Mouse (Mus musculus): ENCODE results near the gene Irf6. TPM values are rescaled to one million over a fixed set of nuclear protein-coding genes. Genes with fewer than 3 reads are reported as not detected.

Gene Irf6
- polyA plus RNA-seq, 1 experiment from 2014 or later: not detected

GRCm38 (mm10) chr1:193169856-193170255 is 16.9 kb downstream of the Irf6 start:
- Histone ChIP-seq H3K4me3 (ENCODE audit: inconsistent target) (no peak overlapping the region), H3K36me3 (ENCODE audit: inconsistent target) (no peaks in the 10 kb centered on the region), H3K79me2 (ENCODE audit: inconsistent target) (no peaks in the 10 kb centered on the region), H3K27ac (no peak overlapping the region)
- WGBS (ENCODE audit: missing documents): 67% methylated on average over 2 of the region's 2 CpGs

- Histone ChIP-seq H3K36me3 (ENCODE audit: inconsistent target) (no peaks in the 10 kb centered on the region), H3K27ac (peak overlapping the region; percentile 82), H3K79me2 (ENCODE audit: inconsistent target) (no peaks in the 10 kb centered on the region), H3K4me3 (ENCODE audit: inconsistent target) (peak overlapping the region; percentile 82)
- under 1% methylated on average over 48 of the region's 48 CpGs for WGBS (ENCODE audit: missing documents)
Measured at GRCm38 (mm10) chr1:193172991-193173809, 20.3 kb downstream of the Irf6 start.

- Histone ChIP-seq H3K27ac (peak overlapping the region; percentile 82), H3K79me2 (ENCODE audit: inconsistent target) (no peaks in the 10 kb centered on the region), H3K4me3 (ENCODE audit: inconsistent target) (peak overlapping the region; percentile 82), H3K36me3 (ENCODE audit: inconsistent target) (no peaks in the 10 kb centered on the region)
- 12% methylated on average over 9 of the region's 9 CpGs for WGBS (ENCODE audit: missing documents)
Measured at GRCm38 (mm10) chr1:193173810-193174129, 20.9 kb downstream of the Irf6 start.

GRCm38 (mm10) chr1:193174143-193174733 is 21.3 kb downstream of the Irf6 start:
- WGBS (ENCODE audit: missing documents): 80% methylated on average over 13 of the region's 13 CpGs
- Histone ChIP-seq H3K4me3 (ENCODE audit: inconsistent target) (peak overlapping the region; percentile 82), H3K79me2 (ENCODE audit: inconsistent target) (no peaks in the 10 kb centered on the region), H3K36me3 (ENCODE audit: inconsistent target) (no peaks in the 10 kb centered on the region), H3K27ac (peak overlapping the region; percentile 82; the same call in 1 of the 2 replicates)

GRCm38 (mm10) chr1:193181104-193181503 is 28.2 kb downstream of the Irf6 start:
- Histone ChIP-seq H3K27ac (no peak overlapping the region), H3K36me3 (ENCODE audit: inconsistent target) (peaks cover 41% of the 10 kb centered on the region), H3K79me2 (ENCODE audit: inconsistent target) (no peaks in the 10 kb centered on the region), H3K4me3 (ENCODE audit: inconsistent target) (no peak overlapping the region)
- WGBS (ENCODE audit: missing documents): 73% methylated on average over 3 of the region's 3 CpGs

- Histone ChIP-seq H3K36me3 (ENCODE audit: inconsistent target) (peaks cover 63% of the 10 kb centered on the region; the same call in 1 of the 2 replicates), H3K79me2 (ENCODE audit: inconsistent target) (no peaks in the 10 kb centered on the region), H3K4me3 (ENCODE audit: inconsistent target) (no peak overlapping the region), H3K27ac (no peak overlapping the region)
- WGBS (ENCODE audit: missing documents): 96% methylated on average over 6 of the region's 6 CpGs
Measured at GRCm38 (mm10) chr1:193188257-193188656, 35.3 kb downstream of the Irf6 start.

GRCm38 (mm10) chr1:193189151-193189621 is 36.3 kb downstream of the Irf6 start:
- 91% methylated on average over 7 of the region's 9 CpGs for WGBS (ENCODE audit: missing documents)
- Histone ChIP-seq H3K4me3 (ENCODE audit: inconsistent target) (no peak overlapping the region), H3K27ac (no peak overlapping the region), H3K36me3 (ENCODE audit: inconsistent target) (peaks cover 68% of the 10 kb centered on the region), H3K79me2 (ENCODE audit: inconsistent target) (no peaks in the 10 kb centered on the region)

- H3K4me3 ChIP-seq (ENCODE audit: inconsistent target): no peak overlapping the region
- WGBS (ENCODE audit: missing documents): 67% methylated on average over 3 of the region's 3 CpGs
- no peaks in the 10 kb centered on the region for H3K79me2 ChIP-seq (ENCODE audit: inconsistent target)
- H3K27ac ChIP-seq: no peak overlapping the region
- H3K36me3 ChIP-seq (ENCODE audit: inconsistent target): peaks cover 67% of the 10 kb centered on the region
Measured at GRCm38 (mm10) chr1:193189771-193190170, 36.9 kb downstream of the Irf6 start.

DNA sequence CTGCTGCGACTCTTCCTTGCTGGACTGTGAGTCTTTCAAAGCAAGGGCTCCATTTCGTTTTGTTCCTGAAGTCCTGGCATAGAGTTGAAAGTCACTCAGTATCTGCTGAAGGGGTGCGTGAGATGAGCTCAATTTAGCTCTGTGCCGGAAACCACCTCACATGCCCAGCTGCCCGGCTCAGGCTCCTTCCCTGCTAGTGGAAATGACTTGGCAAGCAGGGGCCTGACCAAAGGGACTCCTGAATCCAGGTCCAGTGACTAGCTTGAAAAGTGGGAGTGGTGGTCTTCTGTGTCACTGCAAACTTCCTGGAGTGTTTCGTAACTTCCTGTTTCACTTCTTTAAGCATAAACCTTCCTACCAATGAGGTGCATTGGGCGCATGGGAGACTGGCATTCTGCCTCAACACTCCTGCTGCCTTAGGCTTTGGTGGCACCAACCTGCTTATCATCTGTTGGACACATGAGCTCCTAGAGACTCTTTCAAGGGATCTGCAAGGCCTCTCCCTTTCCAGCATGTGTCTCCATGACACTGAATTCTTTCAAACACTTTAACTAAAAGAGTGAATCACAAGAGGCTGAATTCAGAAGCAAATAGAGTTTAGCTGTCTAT is 38.9 kb downstream of the Irf6 start:
- 6% methylated on average over 7 of the region's 7 CpGs for whole genome bisulfite sequencing (ENCODE audit: missing documents)
- H3K4me3 ChIP-seq (ENCODE audit: inconsistent target): no peak overlapping the region
- no peaks in the 10 kb centered on the region for H3K79me2 ChIP-seq (ENCODE audit: inconsistent target)
- peak overlapping the region; percentile 82 for H3K27ac ChIP-seq
- peaks cover 67% of the 10 kb centered on the region for H3K36me3 ChIP-seq (ENCODE audit: inconsistent target)

GRCm38 (mm10) chr1:193194416-193195140 is 41.7 kb downstream of the Irf6 start:
- peaks cover 56% of the 10 kb centered on the region for H3K36me3 ChIP-seq (ENCODE audit: inconsistent target)
- H3K27ac ChIP-seq: no peak overlapping the region
- H3K4me3 ChIP-seq (ENCODE audit: inconsistent target): no peak overlapping the region
- H3K79me2 ChIP-seq (ENCODE audit: inconsistent target): peaks cover 23% of the 10 kb centered on the region
- WGBS (ENCODE audit: missing documents): 93% methylated on average over 3 of the region's 3 CpGs

GRCm38 (mm10) chr1:193195169-193195810 is 42.4 kb downstream of the Irf6 start:
- H3K36me3 ChIP-seq (ENCODE audit: inconsistent target): peaks cover 56% of the 10 kb centered on the region
- H3K79me2 ChIP-seq (ENCODE audit: inconsistent target): peaks cover 30% of the 10 kb centered on the region
- no peak overlapping the region for H3K4me3 ChIP-seq (ENCODE audit: inconsistent target)
- no peak overlapping the region for H3K27ac ChIP-seq
- 96% methylated on average over 3 of the region's 3 CpGs for WGBS (ENCODE audit: missing documents)

GRCm38 (mm10) chr1:193197494-193198205 is 44.7 kb downstream of the Irf6 start:
- 0 out of 2 replicates have a peak overlapping the region, but pooled peaks have one; percentile 10 for H3K27ac ChIP-seq
- no peak overlapping the region for H3K4me3 ChIP-seq (ENCODE audit: inconsistent target)
- H3K36me3 ChIP-seq (ENCODE audit: inconsistent target): peaks cover 54% of the 10 kb centered on the region
- WGBS (ENCODE audit: missing documents): 88% methylated on average over 18 of the region's 18 CpGs
- peaks cover 38% of the 10 kb centered on the region for H3K79me2 ChIP-seq (ENCODE audit: inconsistent target)

GRCm38 (mm10) chr1:193198312-193198711 is 45.4 kb downstream of the Irf6 start:
- Histone ChIP-seq H3K4me3 (ENCODE audit: inconsistent target) (no peak overlapping the region), H3K27ac (0 out of 2 replicates have a peak overlapping the region, but pooled peaks have one; percentile 10), H3K36me3 (ENCODE audit: inconsistent target) (peaks cover 47% of the 10 kb centered on the region), H3K79me2 (ENCODE audit: inconsistent target) (peaks cover 38% of the 10 kb centered on the region)
- 93% methylated on average over 2 of the region's 2 CpGs for WGBS (ENCODE audit: missing documents)

Measured in macrophage (primary cell).